Mouse (Mus musculus): ENCODE measurements around the gene Syn3. TPM values are rescaled to one million over a fixed set of nuclear protein-coding genes. Genes with fewer than 3 reads are reported as not detected.
A peak's percentile ranks its signal among the peaks of the same experiment; 100 is the strongest.
"Not testable (repeated sequence)": the region's sequence is repeated elsewhere in the genome, so short reads cannot be mapped to it uniquely, and the experiment has no call there.

Gene Syn3
- total RNA-seq, 2 experiments from 2014 or later, result 0.30 to 0.31 TPM

DNA sequence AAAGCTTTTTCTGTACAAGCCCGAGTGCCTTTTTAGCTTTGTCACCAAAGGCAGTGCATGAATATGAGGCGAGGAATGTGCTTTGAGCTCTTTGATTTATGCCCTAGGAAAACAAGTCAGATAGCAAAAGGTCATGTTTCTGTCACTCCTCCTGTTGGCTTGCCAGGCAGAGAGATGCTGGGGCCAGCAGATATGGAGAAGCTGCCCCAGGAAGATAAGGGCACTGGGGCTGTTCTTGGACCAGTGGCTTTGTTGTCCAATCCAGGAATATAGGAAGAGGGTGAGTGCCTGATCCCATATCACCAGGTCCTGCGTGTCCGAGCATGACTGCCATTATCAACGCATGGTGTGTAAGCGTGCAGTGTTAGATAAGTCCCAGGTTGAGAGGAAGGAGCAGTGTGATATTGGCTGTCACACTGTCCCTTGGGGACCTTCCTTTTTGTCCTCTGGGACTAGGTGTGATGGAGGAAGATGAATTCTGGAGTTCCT, 336.9 kb downstream of the Syn3 start:
- DNase-seq (ENCODE audit: low spot score), result no peak

DNA sequence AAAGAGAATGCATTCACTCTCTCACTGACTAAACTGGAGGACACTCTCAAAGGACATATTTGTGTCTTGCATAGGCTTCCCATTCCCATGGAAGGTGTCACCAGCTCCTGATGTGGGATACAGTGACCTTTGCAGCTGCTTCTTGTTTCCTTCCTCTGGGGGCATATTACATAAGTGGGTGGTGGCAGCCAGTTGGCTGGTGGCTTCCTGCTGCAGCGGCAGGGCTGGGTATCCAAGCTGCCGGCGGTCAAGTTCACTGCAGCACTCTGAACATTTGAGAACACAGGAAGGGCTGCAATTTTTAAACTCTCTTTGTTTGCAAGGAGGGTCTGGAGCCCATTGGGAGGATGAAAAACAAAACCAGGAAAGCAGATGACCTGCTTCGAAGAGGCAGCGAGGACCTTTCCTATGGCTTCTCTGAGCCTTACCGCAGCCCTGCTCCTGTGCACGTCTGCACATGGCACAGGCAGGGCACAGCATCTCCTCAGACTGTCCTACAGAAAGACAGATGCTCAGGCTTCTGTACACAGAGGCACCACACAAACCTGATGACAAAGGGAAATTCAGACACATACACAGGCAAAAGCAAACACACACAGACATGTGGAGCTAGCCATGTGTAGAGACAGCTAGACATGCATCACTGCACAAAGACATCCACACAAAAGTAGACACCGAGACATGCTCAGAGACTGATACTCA, 340.3 kb downstream of the Syn3 start:
- DNase-seq (ENCODE audit: low spot score), result no peak

DNA sequence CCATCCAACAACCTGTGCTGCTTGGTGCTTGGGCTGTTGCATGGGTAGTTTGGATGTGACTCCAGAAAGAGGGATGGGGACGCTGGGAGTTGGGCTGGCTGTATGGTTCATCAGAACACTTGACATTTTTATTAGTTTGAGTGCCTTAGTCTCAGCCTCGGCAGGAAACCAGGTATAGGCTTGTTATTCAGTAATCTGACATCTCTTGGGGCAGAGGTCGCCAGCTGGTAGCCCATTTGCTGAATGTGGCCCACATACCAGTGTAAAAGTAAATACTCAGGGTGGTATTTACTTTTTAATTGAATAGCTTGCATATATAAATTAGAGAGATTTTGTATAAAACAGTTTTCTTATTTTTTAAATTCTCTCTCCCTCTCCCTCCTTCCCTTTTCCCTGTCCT, 343.4 kb downstream of the Syn3 start:
- no peak for DNase-seq (ENCODE audit: low spot score)

DNA sequence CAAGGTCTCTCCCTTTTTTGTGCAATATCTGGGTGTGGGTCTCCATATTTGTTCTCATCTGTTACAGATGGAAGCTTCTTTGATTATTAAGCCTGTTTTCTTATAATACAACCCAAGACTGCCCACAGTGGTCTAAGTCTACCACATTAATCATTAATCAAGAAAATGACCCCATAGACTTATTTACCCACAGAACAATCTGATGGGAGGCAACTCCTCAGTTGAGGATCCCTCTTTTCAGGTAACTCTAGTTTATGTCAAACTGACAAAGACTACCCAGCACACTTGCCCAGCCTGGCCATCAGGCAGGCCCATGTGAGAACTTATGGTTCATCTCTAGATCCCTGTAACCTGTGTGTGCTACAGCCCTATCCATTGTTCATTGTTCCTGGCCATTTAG, 345.5 kb downstream of the Syn3 start:
- DNase-seq (ENCODE audit: low spot score), result no peak

DNA sequence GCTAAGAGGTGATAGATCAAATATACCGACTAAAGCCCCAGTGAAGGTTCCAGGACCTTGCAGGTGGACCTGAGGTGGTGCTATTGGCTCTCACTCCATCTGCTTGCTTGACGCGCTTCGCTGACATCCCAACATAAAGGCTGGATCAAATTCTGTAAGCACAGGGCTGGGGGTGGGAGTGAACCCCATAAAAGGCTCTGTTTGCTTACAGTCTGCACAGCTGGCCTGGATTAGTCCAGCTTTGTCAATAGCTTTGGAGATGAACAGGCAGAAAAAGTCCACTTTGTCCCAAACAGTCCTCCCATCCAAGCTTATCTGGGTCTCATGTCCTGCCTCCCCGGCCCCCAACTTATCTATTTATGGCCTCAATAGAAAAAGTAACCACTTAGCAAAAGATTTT, 347.3 kb downstream of the Syn3 start:
- DNase-seq (ENCODE audit: low spot score), result no peak

DNA sequence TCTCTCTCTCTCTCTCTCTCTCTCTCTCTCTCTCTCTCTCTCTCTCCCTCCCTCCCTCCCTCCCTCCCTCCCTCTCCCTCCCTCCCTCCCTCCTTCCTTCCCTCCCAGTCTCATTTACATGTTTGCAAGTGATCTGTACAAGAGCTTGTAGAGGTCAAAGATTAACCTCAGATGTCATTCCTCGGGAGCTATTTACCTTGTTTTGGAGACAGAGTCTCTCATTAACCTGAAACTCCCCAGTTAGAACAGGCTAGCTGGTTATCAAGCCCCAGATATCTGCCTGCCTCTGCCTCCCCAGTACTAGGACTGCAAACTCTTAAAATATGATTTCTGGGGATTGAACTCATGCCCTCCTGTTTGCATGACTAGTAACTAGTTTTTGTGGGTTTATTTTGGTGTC, 348.6 kb downstream of the Syn3 start:
- DNase-seq (ENCODE audit: low spot score), result no peak

DNA sequence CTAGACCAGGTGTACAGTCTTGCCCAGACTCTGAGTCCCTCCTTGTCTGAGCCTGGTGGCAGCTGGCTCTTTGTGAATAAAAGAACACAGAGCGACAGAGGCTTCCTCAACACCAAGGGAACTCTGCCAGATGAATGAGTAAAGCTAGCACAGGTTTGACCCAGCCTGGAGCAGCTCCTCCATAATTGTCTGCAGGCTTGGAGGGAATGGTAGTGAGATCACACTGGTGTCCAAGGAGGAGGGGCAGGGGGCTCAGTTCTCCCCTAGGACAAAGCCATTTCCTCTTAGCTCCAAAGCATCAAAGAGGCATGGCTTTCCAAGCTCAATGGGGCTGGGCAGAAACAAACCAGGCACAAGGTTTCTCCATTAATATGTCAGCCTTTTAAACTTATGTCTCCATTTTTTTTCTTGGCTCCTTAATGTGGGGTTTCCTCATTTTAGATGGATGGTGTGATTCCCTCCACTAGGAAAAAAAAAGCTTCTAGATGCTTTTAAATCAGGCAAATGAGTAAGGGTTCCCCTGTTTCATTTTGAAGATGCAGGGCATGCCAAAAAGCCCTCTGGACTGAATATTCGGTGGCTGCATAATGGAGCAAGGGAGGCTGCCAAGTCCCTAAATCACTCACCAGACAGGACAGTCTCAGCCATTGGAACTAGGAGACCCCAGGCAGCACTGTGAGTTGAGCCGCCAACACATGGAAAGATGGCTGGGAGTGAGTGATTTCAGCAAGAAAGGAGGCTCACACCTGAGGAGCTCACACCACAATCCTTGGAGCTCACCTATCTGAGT, 349.5 kb downstream of the Syn3 start:
- no peak for DNase-seq (ENCODE audit: low spot score)

DNA sequence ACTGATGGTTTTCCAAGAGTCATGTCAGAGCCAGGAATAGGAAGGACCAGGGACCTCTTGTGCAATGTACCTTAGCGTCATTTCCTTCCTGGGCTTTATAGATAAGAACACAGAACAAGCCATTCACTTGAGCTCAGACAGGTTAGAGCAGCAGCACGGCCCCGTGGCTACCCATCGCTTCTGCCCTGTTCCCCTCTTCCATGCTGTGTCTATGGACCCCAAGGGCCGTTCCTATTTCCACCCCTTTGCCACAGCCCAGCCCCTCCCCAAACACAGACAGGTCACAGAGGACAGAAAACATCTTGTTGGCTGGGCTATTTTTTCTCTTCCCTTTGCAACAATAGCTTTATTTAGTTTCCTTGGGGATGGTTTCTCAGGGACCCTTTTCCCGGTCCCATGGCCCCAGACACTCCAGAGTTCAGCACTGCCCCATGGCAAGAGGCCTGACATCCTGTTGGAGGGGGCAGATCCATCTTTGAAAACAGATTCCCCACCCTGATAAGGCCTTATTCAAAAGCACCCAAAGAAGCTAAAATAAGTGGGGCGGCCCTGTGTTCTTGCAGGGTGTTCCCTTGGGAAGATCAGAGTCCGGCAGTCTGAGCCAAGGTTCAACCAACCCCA, 359.5 kb downstream of the Syn3 start:
- DNase-seq (ENCODE audit: low spot score), result no peak

DNA sequence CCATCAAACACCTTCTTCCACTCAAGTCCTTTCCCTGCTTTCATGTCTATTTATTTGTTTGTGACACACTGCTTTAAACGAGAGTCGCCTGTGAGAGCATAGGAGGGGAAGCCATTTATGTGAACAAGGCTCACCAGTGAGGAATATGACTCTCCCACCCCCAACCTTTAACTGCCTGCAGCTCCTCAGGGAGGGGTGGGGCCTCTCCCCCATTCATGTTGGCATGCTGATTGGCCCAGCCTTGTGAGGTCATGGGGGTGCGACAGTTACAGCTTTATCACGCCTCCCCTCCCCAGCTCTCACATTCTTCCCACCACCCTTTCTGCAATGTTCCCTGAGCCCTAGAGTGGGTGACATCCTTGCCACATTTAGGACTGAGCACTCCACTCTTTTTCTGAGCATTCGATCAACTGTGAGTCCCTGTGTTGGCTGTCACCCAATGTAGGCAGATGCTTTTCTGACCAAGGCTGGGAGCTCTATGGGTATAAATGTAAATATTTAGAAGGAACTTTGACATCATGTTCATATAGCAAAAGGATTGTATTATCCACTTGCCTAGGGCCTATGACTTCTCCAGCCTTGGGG, 361.0 kb downstream of the Syn3 start:
- DNase-seq (ENCODE audit: low spot score), result no peak

DNA sequence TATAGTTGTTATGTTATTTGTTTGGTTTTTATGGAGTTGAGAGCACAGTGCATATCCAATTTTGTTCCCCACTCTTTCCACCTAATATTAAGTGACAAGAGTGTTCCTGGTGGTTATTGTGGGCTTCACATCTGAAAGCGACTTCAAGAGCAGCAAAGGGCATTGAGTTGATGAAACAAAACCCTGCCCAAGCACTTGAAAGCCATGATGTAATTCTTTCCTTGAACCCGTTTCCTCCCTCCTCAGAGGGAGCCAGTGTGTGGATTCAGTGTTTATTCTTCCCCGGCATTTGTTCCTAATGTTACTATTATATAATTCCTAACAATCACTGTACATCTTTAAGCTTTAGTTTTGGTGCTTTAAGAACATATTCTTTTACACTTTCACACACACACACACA, 361.6 kb downstream of the Syn3 start:
- DNase-seq (ENCODE audit: low spot score), result no peak

DNA sequence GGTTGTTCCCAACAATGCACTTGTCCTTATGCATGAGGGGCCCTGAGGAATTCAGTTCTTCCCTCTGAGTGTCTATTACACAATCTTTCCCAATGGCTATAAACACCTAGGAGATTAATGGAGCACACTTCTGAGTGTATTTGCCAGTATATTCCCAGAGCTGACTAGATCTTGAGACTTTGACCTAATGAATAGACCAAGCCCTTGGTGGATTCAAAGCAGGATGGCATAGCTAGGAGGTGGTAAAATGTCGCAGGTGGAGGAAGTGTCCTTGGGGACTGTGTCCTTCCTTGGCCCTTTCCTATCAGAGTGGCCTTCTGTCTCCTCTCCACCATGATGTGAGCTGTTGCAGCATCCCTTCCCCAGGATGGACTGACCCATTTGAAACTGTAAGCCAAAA, 362.4 kb downstream of the Syn3 start:
- DNase-seq (ENCODE audit: low spot score), result no peak

DNA sequence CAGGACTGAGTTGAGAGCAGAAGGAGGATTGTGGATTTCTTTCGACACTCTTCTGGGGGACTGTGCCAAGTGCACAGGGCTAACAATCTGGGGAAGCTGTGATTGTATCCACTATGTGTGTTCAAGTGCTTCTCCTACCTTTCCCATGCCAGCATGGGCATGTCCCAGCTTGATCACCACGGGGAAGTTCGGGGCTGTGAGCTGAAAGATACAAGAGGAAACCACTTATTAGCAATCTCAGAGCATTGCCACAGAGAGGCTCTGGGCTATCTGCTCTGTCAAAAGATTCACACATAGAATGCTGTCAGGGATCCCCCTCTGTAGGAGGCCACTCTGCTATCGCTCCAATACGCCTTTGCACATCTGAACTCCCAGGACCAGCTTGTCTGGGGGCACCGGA, 363.8 kb downstream of the Syn3 start:
- no peak for DNase-seq (ENCODE audit: low spot score)

DNA sequence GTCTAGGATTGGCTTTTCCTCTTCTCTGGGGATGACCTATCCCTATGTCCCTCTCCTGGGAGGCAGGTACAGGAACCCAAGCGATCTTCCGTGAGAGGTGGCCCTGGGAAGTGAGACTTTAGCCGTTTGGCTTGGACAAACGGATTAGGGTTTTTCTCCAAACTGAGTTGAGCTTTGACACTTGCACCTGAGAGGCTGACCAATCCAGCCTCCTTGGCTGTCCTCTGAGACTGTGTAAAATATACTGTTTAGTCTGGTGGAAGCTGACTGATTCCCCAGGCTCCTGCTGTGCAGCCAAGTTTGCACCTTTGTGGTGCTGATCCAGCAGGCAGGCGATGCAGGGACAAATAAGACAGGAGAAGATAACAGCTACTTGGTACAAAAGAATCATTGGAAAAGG, 364.4 kb downstream of the Syn3 start:
- no peak for DNase-seq (ENCODE audit: low spot score)

DNA sequence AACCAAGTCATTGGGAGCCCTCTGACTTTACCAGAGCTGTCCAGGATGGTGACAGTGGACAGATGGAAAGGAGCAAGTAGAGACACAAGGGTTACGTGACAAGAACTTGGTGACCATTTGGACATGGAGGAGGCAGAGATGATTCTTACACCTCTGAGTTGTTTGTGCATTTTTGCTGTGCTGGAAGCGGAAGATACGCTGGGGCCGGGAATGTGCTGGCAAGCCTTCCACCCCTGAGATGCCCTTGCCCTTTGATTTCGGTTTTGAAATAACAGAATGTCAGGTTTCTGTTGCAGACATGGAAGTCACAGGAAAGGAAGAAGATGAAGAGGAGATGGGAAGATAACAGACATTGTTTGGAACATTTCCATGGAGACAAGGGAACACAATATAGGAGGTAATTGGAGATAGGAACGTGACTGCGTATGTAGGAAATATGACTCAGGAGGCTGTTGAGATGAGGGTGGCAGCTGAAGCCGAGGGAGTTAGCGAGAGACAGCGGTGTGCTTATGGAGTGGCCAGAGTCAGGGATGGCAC, 366.2 kb downstream of the Syn3 start:
- no peak for DNase-seq (ENCODE audit: low spot score)

DNA sequence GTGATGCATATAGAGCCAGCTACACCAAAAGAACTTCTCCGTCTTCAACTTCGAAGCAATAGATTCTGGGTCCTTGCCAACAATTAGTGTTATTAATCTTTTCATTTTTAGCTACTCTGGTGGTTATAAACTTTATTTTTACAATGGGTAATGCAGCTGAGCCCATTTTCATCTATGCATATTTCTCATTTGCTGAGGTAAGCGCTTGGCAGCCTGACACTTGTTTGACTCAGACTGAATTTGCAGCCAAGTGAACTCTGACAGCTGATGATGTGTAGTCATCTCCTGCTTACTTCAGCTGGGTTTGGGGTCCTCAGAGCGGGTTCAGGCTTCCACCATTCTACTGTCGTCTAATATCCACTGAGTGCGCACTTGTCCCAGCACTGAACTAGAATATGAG, 369.6 kb downstream of the Syn3 start:
- DNase-seq (ENCODE audit: low spot score), result no peak

DNA sequence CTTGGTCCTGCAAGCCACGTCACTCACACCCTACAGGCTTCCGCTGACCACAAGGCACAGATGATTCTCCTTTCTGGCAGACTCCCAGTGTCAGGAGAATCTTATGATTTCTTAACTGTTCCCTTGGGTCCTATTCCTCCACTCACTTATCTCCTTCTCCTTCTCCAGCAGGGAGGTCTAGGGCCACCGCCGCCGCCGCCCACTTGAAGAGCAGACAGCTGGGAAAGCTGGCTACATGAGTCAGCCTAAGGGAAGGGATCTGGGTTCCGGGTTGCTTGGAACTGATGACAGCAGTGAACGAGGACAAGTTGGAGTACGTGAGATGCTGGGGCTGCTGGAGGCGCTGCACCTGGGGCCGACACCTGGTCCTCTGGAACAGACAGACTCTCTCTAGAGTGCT, 372.2 kb downstream of the Syn3 start:
- peak; percentile 16 for DNase-seq (ENCODE audit: low spot score)

DNA sequence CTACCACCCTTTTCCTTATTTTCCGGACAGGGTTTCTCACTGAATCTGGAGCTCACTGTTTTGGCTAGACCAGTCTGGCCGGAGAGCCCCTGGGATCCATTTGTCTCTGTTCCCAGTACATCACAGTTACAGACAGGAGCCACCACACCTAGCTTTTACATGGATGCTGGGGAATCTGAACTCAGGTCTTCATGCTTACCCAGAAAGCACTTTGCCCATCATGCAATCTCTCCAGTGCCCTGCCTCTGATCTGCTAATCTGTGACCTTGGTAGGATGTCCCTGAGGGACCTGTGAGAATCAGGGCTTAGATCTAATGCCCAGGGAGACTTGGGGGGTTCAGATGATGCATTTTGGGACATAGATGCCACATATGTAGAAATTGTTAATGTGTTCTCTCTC, 373.3 kb downstream of the Syn3 start:
- no peak for DNase-seq (ENCODE audit: low spot score)

DNA sequence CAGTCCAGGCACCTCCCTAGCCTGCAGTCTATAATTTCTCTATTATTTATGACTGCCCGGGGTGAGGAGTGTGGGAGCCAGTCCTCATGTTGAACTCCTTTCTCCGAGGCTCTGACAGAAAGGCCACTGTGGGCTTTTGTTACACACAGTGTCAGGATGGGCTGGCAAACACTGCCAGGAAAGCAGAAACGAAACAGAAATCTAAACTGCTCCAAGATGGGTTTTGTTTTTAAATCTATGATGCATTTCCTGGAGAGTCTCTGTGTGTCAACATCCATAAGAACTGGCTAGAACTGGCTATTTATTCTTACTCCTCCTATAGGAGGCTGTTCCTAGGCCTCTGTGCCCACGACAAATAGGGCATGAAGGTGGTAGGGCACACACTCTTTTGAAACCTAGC, 374.6 kb downstream of the Syn3 start:
- no peak for DNase-seq (ENCODE audit: low spot score)

DNA sequence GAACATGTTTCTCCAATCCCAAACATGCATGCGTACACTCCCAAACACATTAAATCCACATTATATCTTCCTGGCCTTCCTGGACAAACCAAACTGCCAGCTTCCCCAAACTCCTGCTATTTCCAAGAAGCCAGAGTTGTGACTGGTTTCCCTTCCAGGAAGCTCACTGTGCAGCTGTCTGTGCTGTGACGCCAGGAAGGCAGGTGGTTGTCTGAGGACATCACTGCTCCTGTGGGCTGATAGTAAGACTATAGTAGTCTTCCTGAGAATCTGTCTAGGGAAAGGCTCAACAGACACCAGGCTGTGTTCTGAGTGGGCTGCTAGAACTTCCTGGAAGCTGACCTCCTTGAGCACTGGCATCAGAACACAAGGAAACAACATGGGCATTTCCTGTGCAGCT, 375.5 kb downstream of the Syn3 start:
- no peak for DNase-seq (ENCODE audit: low spot score)

DNA sequence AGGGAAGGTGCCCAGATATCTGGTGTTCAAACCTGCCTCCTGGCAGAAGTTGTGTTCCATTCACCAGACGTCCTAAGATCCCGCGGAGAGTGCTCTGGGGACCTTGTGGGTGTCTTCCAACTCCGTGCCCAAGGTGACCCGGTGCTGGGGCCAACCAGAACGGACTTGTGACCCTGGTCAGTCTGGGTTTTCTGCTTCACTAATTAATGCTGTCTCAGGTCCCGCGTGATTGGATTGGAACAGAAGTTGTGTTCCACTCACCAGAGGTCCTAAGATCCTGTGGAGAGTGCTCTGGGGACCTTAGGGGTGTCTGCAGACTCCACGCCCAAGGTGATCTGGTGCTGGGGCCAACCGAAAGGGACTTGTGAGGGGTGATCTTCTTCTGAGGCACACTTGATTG, 376.2 kb downstream of the Syn3 start:
- not testable (repeated sequence) for DNase-seq (ENCODE audit: low spot score)

DNA sequence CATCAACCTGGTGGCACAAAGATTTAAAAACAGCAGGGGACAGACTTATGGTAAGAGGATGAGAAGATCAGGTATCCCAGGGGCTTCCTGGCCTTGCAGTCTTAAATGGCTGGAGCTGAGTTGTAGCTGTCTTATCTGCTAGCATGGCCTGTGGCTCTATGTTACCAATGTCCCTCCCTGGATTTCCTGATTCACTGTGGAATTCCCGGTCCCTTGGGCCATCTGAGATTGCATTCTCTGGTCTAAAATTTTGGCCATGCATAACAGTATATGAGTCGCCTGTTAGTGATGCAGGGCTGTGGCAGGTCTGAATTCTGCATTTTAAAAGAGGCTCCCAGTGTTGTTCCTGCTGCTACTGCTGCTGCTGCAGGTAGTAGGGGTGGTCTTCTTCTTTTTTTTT, 382.4 kb downstream of the Syn3 start:
- DNase-seq (ENCODE audit: low spot score), result no peak

DNA sequence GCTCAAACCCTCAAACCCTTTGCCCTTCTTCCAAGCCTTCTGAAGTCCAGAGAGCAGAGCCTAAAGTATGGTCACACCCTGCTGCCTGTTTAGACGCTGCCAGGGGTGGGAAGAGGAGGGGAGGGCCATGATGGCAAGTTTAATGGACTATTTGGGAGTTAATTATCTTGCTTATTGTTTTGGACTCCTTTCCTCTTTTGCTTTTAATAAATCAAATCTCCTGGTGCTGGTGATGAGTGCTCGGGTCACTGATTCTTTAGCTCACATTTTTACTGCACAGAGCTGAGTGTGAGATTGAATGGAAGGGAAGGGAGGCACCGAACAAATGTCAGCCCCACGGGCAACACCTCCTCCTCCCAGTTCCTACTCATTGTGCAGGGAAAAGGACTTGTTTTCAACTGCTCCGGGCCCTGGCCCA, 384.3 kb downstream of the Syn3 start:
- no peak for DNase-seq (ENCODE audit: low spot score)
